Mouse (Mus musculus) MEL (cell line): ENCODE results near the gene Frmd4a. TPM values are rescaled to one million over a fixed set of nuclear protein-coding genes. Genes with fewer than 3 reads are reported as not detected.

ENCODE experiments used
- DNase-seq: peaks from one replicate; pipeline ENCODE4 v3.0.0; 2011; ENCODE audit warnings: low read depth, low spot score
- H3K27ac ChIP-seq: 2 replicates; pipeline ENCODE4 v1.5.1; 2012; ENCODE audit warnings: low read depth, mild to moderate bottlenecking, control low read depth, low read length, moderate library complexity; ENCODE audit not compliant: control insufficient read depth
- H3K27me3 ChIP-seq, 2 experiments: fragments of 150-350 bp in 1 of 2; sonication (generic) in 1 of 2; 2 replicates each; pipeline ENCODE4 v1.6.1; 2012; ENCODE audit warnings: low read length in 2 of 2, mild to moderate bottlenecking in 2 of 2, improper control_type of control experiment in 1 of 2, moderate library complexity in 1 of 2; ENCODE audit not compliant: insufficient read depth in 2 of 2, control insufficient read depth in 1 of 2
- H3K36me3 ChIP-seq, 2 experiments: 2 replicates each; pipeline ENCODE4 v1.6.1; 2012 to 2014; ENCODE audit warnings: low read length in 2 of 2, improper control_type of control experiment in 1 of 2, inconsistent platforms in 1 of 2, mild to moderate bottlenecking in 1 of 2; ENCODE audit not compliant: insufficient read depth in 2 of 2, control insufficient read depth in 1 of 2
- H3K4me1 ChIP-seq, 2 experiments: fragments of 150-350 bp in 1 of 2; sonication (generic) in 1 of 2; 2 replicates each; pipeline ENCODE4 v1.6.1; 2012; ENCODE audit warnings: low read length in 2 of 2, improper control_type of control experiment in 1 of 2, mild to moderate bottlenecking in 1 of 2; ENCODE audit not compliant: insufficient read depth in 2 of 2, control insufficient read depth in 1 of 2
- H3K4me3 ChIP-seq, 2 experiments: fragments of 150-350 bp in 1 of 2; sonication (generic) in 1 of 2; 2 replicates each; pipeline ENCODE4 v1.5.1; 2012; ENCODE audit warnings: low read depth in 2 of 2, low read length in 2 of 2, mild to moderate bottlenecking in 2 of 2, moderate library complexity in 2 of 2, control low read depth in 1 of 2, improper control_type of control experiment in 1 of 2; ENCODE audit not compliant: control insufficient read depth in 1 of 2, insufficient read depth in 1 of 2
- H3K79me2 ChIP-seq: 2 replicates; pipeline ENCODE4 v1.6.1; 2012; ENCODE audit warnings: mild to moderate bottlenecking, low read length, moderate library complexity; ENCODE audit not compliant: control insufficient read depth, poor library complexity, insufficient read depth
- H3K9ac ChIP-seq: 2 replicates; pipeline ENCODE4 v1.6.1; 2012; ENCODE audit warnings: low read depth, mild to moderate bottlenecking, control low read depth, low read length, moderate library complexity; ENCODE audit not compliant: control insufficient read depth, poor library complexity, severe bottlenecking
- H3K9me3 ChIP-seq: fragments of 150-350 bp; sonication (generic); replicated peaks from 2 replicates; pipeline ENCODE4 v1.6.1; 2012; ENCODE audit warnings: mild to moderate bottlenecking, low read length, improper control_type of control experiment, moderate library complexity; ENCODE audit not compliant: insufficient read depth
- BHLHE40 ChIP-seq: IDR thresholded peaks from 2 replicates; pipeline ENCODE4 v1.6.1; 2012; ENCODE audit warnings: low read depth, mild to moderate bottlenecking, inconsistent platforms, low read length, improper control_type of control experiment, borderline replicate concordance
- CHD1 ChIP-seq: IDR thresholded peaks from 2 replicates; pipeline ENCODE4 v1.6.1; 2012; ENCODE audit warnings: low read depth, mild to moderate bottlenecking, inconsistent platforms, low read length, improper control_type of control experiment
- CHD2 ChIP-seq: IDR thresholded peaks from 2 replicates; pipeline ENCODE4 v1.6.1; 2011; ENCODE audit warnings: low read length, improper control_type of control experiment
- CTCF ChIP-seq, 3 experiments: IDR thresholded peaks in 2 of 3; conservative IDR thresholded peaks in 1 of 3; 2 replicates each; pipeline ENCODE4 v1.5.1; 2011 to 2012; ENCODE audit warnings: low read length in 3 of 3, low read depth in 2 of 3, mild to moderate bottlenecking in 2 of 3, improper control_type of control experiment in 1 of 3, inconsistent platforms in 1 of 3, mixed read lengths in 1 of 3, moderate library complexity in 1 of 3; ENCODE audit not compliant: control insufficient read depth in 1 of 3, insufficient read depth in 1 of 3, poor library complexity in 1 of 3, severe bottlenecking in 1 of 3
- ELF1 ChIP-seq: IDR thresholded peaks from 2 replicates; pipeline ENCODE4 v1.6.1; 2014; ENCODE audit warnings: low read depth, mild to moderate bottlenecking, inconsistent platforms, low read length, improper control_type of control experiment, moderate library complexity
- EP300 ChIP-seq, 2 experiments: IDR thresholded peaks; 2 replicates each; pipeline ENCODE4 v1.6.1; 2011; ENCODE audit warnings: improper control_type of control experiment in 2 of 2, low read length in 2 of 2, low read depth in 1 of 2, mild to moderate bottlenecking in 1 of 2
- ETS1 ChIP-seq: IDR thresholded peaks from 2 replicates; pipeline ENCODE4 v1.6.1; 2012; ENCODE audit warnings: low read depth, mild to moderate bottlenecking, inconsistent platforms, low read length, improper control_type of control experiment, moderate library complexity
- GATA1 ChIP-seq: IDR thresholded peaks from 2 replicates; pipeline ENCODE4 v1.6.1; 2011; ENCODE audit warnings: low read depth, low read length, improper control_type of control experiment
- JUND ChIP-seq: IDR thresholded peaks from 2 replicates; pipeline ENCODE4 v1.6.1; 2011; ENCODE audit warnings: low read depth, mild to moderate bottlenecking, improper control_type of control experiment, low read length
- KAT2A ChIP-seq: conservative IDR thresholded peaks from 2 replicates; pipeline ENCODE4 v1.6.1; 2012; ENCODE audit warnings: low read depth, low read length, improper control_type of control experiment, inconsistent platforms
- MAFK ChIP-seq: IDR thresholded peaks from 2 replicates; pipeline ENCODE4 v1.6.1; 2011; ENCODE audit warnings: low read depth, mild to moderate bottlenecking, low read length, improper control_type of control experiment, borderline replicate concordance
- MAX ChIP-seq: IDR thresholded peaks from 2 replicates; pipeline ENCODE4 v1.6.1; 2011; ENCODE audit warnings: low read length, improper control_type of control experiment
- MAZ ChIP-seq: IDR thresholded peaks from 2 replicates; pipeline ENCODE4 v1.6.1; 2012; ENCODE audit warnings: low read depth, mild to moderate bottlenecking, inconsistent platforms, low read length, improper control_type of control experiment
- MEF2A ChIP-seq: IDR thresholded peaks from 2 replicates; pipeline ENCODE4 v1.6.1; 2014; ENCODE audit warnings: low read depth, mild to moderate bottlenecking, inconsistent platforms, low read length, improper control_type of control experiment; ENCODE audit not compliant: poor library complexity, insufficient replicate concordance, severe bottlenecking; ENCODE audit errors: extremely low read depth
- MXI1 ChIP-seq: IDR thresholded peaks from 2 replicates; pipeline ENCODE4 v1.6.1; 2011; ENCODE audit warnings: mild to moderate bottlenecking, low read depth, low read length, improper control_type of control experiment
- MYC ChIP-seq: IDR thresholded peaks from 2 replicates; pipeline ENCODE4 v1.6.1; 2011; ENCODE audit warnings: low read depth, mild to moderate bottlenecking, low read length, improper control_type of control experiment, moderate library complexity
- NELFE ChIP-seq: IDR thresholded peaks from 2 replicates; pipeline ENCODE4 v1.6.1; 2011; ENCODE audit warnings: low read depth, low read length, improper control_type of control experiment
- NRF1 ChIP-seq: IDR thresholded peaks from 2 replicates; pipeline ENCODE4 v1.6.1; 2014; ENCODE audit warnings: low read depth, mild to moderate bottlenecking, inconsistent platforms, low read length, improper control_type of control experiment, moderate library complexity; ENCODE audit not compliant: poor library complexity, insufficient read depth, severe bottlenecking
- POLR2A ChIP-seq, 2 experiments: IDR thresholded peaks; 2 replicates each; pipeline ENCODE4 v1.6.1; 2011 to 2012; ENCODE audit warnings: low read length in 2 of 2, mild to moderate bottlenecking in 2 of 2, control low read depth in 1 of 2, improper control_type of control experiment in 1 of 2, low read depth in 1 of 2, moderate library complexity in 1 of 2; ENCODE audit not compliant: control insufficient read depth in 1 of 2, insufficient read depth in 1 of 2, poor library complexity in 1 of 2
- POLR2AphosphoS2 ChIP-seq: IDR thresholded peaks from 2 replicates; pipeline ENCODE4 v1.6.1; 2011; ENCODE audit warnings: low read length, improper control_type of control experiment
- POLR2AphosphoS5 ChIP-seq: IDR thresholded peaks from 2 replicates; pipeline ENCODE4 v1.6.1; 2012; ENCODE audit warnings: low read depth, borderline replicate concordance, mild to moderate bottlenecking, inconsistent platforms, low read length, moderate library complexity, mixed read lengths
- RCOR1 ChIP-seq: IDR thresholded peaks from 2 replicates; pipeline ENCODE4 v1.6.1; 2012; ENCODE audit warnings: low read depth, mild to moderate bottlenecking, inconsistent platforms, low read length, improper control_type of control experiment
- SIN3A ChIP-seq: IDR thresholded peaks from 2 replicates; pipeline ENCODE4 v1.6.1; 2012; ENCODE audit warnings: low read length, improper control_type of control experiment, inconsistent platforms
- SMC3 ChIP-seq: IDR thresholded peaks from 2 replicates; pipeline ENCODE4 v1.6.1; 2011; ENCODE audit warnings: low read depth, low read length, improper control_type of control experiment
- TAL1 ChIP-seq: IDR thresholded peaks from 2 replicates; pipeline ENCODE4 v1.6.1; 2012; ENCODE audit warnings: mild to moderate bottlenecking, inconsistent platforms, low read length, moderate library complexity, mixed read lengths
- TBP ChIP-seq: IDR thresholded peaks from 2 replicates; pipeline ENCODE4 v1.8.0; 2011; ENCODE audit warnings: low read depth, low read length, improper control_type of control experiment
- TCF12 ChIP-seq: IDR thresholded peaks from 2 replicates; pipeline ENCODE4 v1.6.1; 2014; ENCODE audit warnings: low read depth, mild to moderate bottlenecking, inconsistent platforms, low read length, improper control_type of control experiment, moderate library complexity
- USF2 ChIP-seq, 2 experiments: IDR thresholded peaks; 2 replicates each; pipeline ENCODE4 v1.6.1; 2011 to 2012; ENCODE audit warnings: improper control_type of control experiment in 2 of 2, low read length in 2 of 2, borderline replicate concordance in 1 of 2, inconsistent platforms in 1 of 2, low read depth in 1 of 2, mild to moderate bottlenecking in 1 of 2; ENCODE audit not compliant: insufficient read depth in 1 of 2
- ZKSCAN1 ChIP-seq: IDR thresholded peaks from 2 replicates; pipeline ENCODE4 v1.6.1; 2012; ENCODE audit warnings: low read depth, mild to moderate bottlenecking, inconsistent platforms, low read length, improper control_type of control experiment, moderate library complexity
- polyA plus RNA-seq, 2 experiments: library from polyadenylated mRNA; stranded (reverse) in 1 of 2; unstranded in 1 of 2; fragments of >175 nt in 1 of 2; fragments of >200 nt in 1 of 2; gene quantifications; 2 replicates each; pipeline versions ENCODE4 v1.2.1 to v1.2.4; 2012; ENCODE audit warnings: low replicate concordance in 2 of 2, low read depth in 1 of 2; ENCODE audit not compliant: insufficient read length in 2 of 2, insufficient read depth in 1 of 2, missing spikeins in 1 of 2
- total RNA-seq: library from RNA; depleted of rRNA; stranded (reverse); fragments of 300-350 nt; gene quantifications from 2 replicates; pipeline ENCODE4 v1.2.3, GENCODE M21; 2012

Frmd4a gene
- total and polyA plus RNA-seq, 3 experiments, result 6.4 to 14.4 TPM; not detected in 1

- Histone ChIP-seq H3K4me3 (no peak overlapping the region), H3K4me1 (peaks cover 5 to 34% of the 10 kb centered on the region in 2 experiments; a peak in 3 of 4 replicates), H3K27ac (peak overlapping the region; percentile 71; the same call in 1 of the 2 replicates), H3K9me3 (no peaks in the 10 kb centered on the region), H3K36me3 (peaks cover 0 to 19% of the 10 kb centered on the region in 2 experiments; a peak in 2 of 4 replicates), H3K9ac (no peak overlapping the region), H3K27me3 (no peaks in the 10 kb centered on the region; a peak in 1 of 4 replicates), H3K79me2 (no peaks in the 10 kb centered on the region)
- DNase-seq, result peak; percentile 19
- TF ChIP-seq POLR2AphosphoS5, result no peak
- no peak for TF ChIP-seq USF2 (IDR thresholded peaks at IDR 0.05; ENCODE audit: borderline replicate concordance in 1 of 2, insufficient read depth in 1 of 2, low read depth in 1 of 2, low read length in 2 of 2)
- no peak for TF ChIP-seq MYC
- no peak for TF ChIP-seq CHD2
- no peak for TF ChIP-seq POLR2A (IDR thresholded peaks at IDR 0.05; ENCODE audit: control insufficient read depth in 1 of 2, insufficient read depth in 1 of 2, low read depth in 1 of 2, low read length in 2 of 2, poor library complexity in 1 of 2)
- TF ChIP-seq JUND, result no peak
- no peak for TF ChIP-seq SIN3A
- no peak for TF ChIP-seq MXI1
- no peak for TF ChIP-seq NELFE
- TF ChIP-seq CTCF (IDR thresholded peaks at IDR 0.05 in 2 of 3, conservative IDR thresholded peaks at IDR 0.05 in 1 of 3; ENCODE audit: control insufficient read depth in 1 of 3, insufficient read depth in 1 of 3, low read depth in 2 of 3, low read length in 3 of 3, poor library complexity in 1 of 3, severe bottlenecking in 1 of 3), result no peak
- no peak for TF ChIP-seq TBP
Measured at GRCm38 (mm10) chr2:4346953-4347352, 329.4 kb downstream of the Frmd4a start.

GRCm38 (mm10) chr2:4347782-4348181 is 330.3 kb downstream of the Frmd4a start:
- Histone ChIP-seq H3K4me3 (no peak overlapping the region), H3K27me3 (no peaks in the 10 kb centered on the region), H3K9ac (peak overlapping the region; percentile 28; the same call in 1 of the 2 replicates), H3K4me1 (peaks cover 5 to 34% of the 10 kb centered on the region in 2 experiments; a peak in 3 of 4 replicates), H3K36me3 (peaks cover 0 to 19% of the 10 kb centered on the region in 2 experiments; a peak in 2 of 4 replicates)
- peak; percentile 61 for DNase-seq
- TF ChIP-seq SMC3 (no peak), CHD1 (no peak), MAFK (no peak), ELF1 (no peak), CHD2 (no peak), RCOR1 (peak; percentile 82), MXI1 (no peak), MAZ (0 out of 2 replicates have a peak, but pooled peaks have one; percentile 31), SIN3A (0 out of 2 replicates have a peak, but pooled peaks have one; percentile 36), MEF2A (no peak), MAX (no peak), POLR2AphosphoS2 (no peak), TCF12 (peak; percentile 70), TAL1 (peak; percentile 28), NRF1 (no peak), POLR2A (IDR thresholded peaks at IDR 0.05; ENCODE audit: control insufficient read depth in 1 of 2, insufficient read depth in 1 of 2, low read depth in 1 of 2, low read length in 2 of 2, poor library complexity in 1 of 2) (no peak), MYC (no peak), BHLHE40 (0 out of 2 replicates have a peak, but pooled peaks have one; percentile 17), ZKSCAN1 (no peak), KAT2A (no peak), GATA1 (peak; percentile 83), EP300 (IDR thresholded peaks at IDR 0.05; ENCODE audit: low read depth in 1 of 2, low read length in 2 of 2) (peak; percentile 60 to 81; a peak in 3 of 4 replicates), ETS1 (peak; percentile 54; the same call in 1 of the 2 replicates)
- TF ChIP-seq, all 39 proteins: peak for 9
- Histone ChIP-seq H3K27ac (peak overlapping the region; percentile 71), H3K79me2 (no peaks in the 10 kb centered on the region), H3K9me3 (no peaks in the 10 kb centered on the region)
